Mouse (Mus musculus): ENCODE measurements around the gene Insrr. TPM values are rescaled to one million over a fixed set of nuclear protein-coding genes. Genes with fewer than 3 reads are reported as not detected.

Gene Insrr
- total RNA-seq, 2 experiments from 2014 or later, result not detected

Other genes starting within 250 kb of the Insrr start
- gene Arhgef11, start 179.4 kb upstream of the Insrr start, total RNA-seq (2021), result 10 to 100 TPM; 16.5 to 16.9 TPM
- under 1 TPM; 0.20 to 0.49 TPM for gene Lrrc71, start 48.3 kb upstream of the Insrr start, total RNA-seq (2021)
- gene Ntrk1, start 1.8 kb upstream of the Insrr start, total RNA-seq (2021), result not detected
- 1 to 10 TPM; 4.8 to 8.3 TPM for gene Pear1, start 27.4 kb downstream of the Insrr start, total RNA-seq (2021)
- gene Sh2d2a, start 49.8 kb downstream of the Insrr start, total RNA-seq (2021), result under 1 TPM in 1 of 2 experiments, not detected in 1; 0.13 TPM
- gene Prcc, start 88.7 kb downstream of the Insrr start, total RNA-seq (2021), result 10 to 100 TPM; 43.8 to 45.5 TPM
- gene Hdgf, start 109.4 kb downstream of the Insrr start, total RNA-seq (2021), result 100 to 1,000 TPM; 183 to 199 TPM
- 10 to 100 TPM; 36.7 to 42.3 TPM for gene Mrpl24, start 122.6 kb downstream of the Insrr start, total RNA-seq (2021)
- gene Isg20l2, start 133.4 kb downstream of the Insrr start, total RNA-seq (2021), result 1 to 10 TPM; 6.2 to 8.0 TPM
- 1 to 10 TPM; 3.0 to 4.1 TPM for gene Rrnad1, start 133.8 kb downstream of the Insrr start, total RNA-seq (2021)
- gene Crabp2, start 151.7 kb downstream of the Insrr start, total RNA-seq (2021), result under 1 TPM; 0.37 to 0.48 TPM
- gene Nes, start 174.1 kb downstream of the Insrr start, total RNA-seq (2021), result 10 to 100 TPM; 15.4 to 20.5 TPM
- under 1 TPM; 0.08 to 0.17 TPM for gene Bcan, start 203.3 kb downstream of the Insrr start, total RNA-seq (2021)
- gene Hapln2, start 230.6 kb downstream of the Insrr start, total RNA-seq (2021), result under 1 TPM in 1 of 2 experiments, not detected in 1; 0.42 TPM
- 10 to 100 TPM; 16.0 to 17.1 TPM for gene Gpatch4, start 246.2 kb downstream of the Insrr start, total RNA-seq (2021)

Data from gastrocnemius, postnatal 36 days (tissue).